Mouse (Mus musculus) spleen, adult 2 months (tissue): ENCODE data around the gene Mrvi1. TPM values are rescaled to one million over a fixed set of nuclear protein-coding genes. Genes with fewer than 3 reads are reported as not detected.

Experiments used
- DNase-seq, 2 experiments: peaks; one replicate each; pipeline versions ENCODE4 v3.0.0 to v3.0.0-alpha.2; 2012 to 2021; ENCODE audit warnings: low spot score in 2 of 2, low read depth in 1 of 2
- H3K27ac ChIP-seq: fragments of 200-500 bp; 2 replicates; pipeline ENCODE4 v1.5.1; 2012; ENCODE audit warnings: low read length, inconsistent platforms; ENCODE audit not compliant: insufficient read depth
- H3K27me3 ChIP-seq: fragments of 200-500 bp; 2 replicates; pipeline ENCODE4 v1.6.1; 2012; ENCODE audit warnings: mild to moderate bottlenecking, moderate library complexity, low read length, inconsistent platforms; ENCODE audit not compliant: control insufficient read depth, insufficient read depth
- H3K36me3 ChIP-seq: fragments of 200-500 bp; 2 replicates; pipeline ENCODE4 v1.6.1; 2012; ENCODE audit warnings: mild to moderate bottlenecking, low read length, inconsistent platforms; ENCODE audit not compliant: control insufficient read depth, insufficient read depth
- H3K4me1 ChIP-seq: fragments of 200-500 bp; 2 replicates; pipeline ENCODE4 v1.6.1; 2011; ENCODE audit warnings: inconsistent platforms; ENCODE audit not compliant: control insufficient read depth, insufficient read depth, insufficient read length
- H3K4me3 ChIP-seq: fragments of 200-500 bp; 2 replicates; pipeline ENCODE4 v1.5.1; 2011; ENCODE audit warnings: mild to moderate bottlenecking, inconsistent platforms; ENCODE audit not compliant: insufficient read depth, insufficient read length; ENCODE audit errors: extremely low read depth
- CTCF ChIP-seq: fragments of 200-500 bp; IDR thresholded peaks from 2 replicates; pipeline ENCODE4 v1.5.1; 2011; ENCODE audit warnings: mild to moderate bottlenecking, inconsistent platforms; ENCODE audit not compliant: insufficient read depth, insufficient read length, insufficient replicate concordance; ENCODE audit errors: extremely low read depth
- POLR2A ChIP-seq: fragments of 200-500 bp; IDR thresholded peaks from 2 replicates; pipeline ENCODE4 v1.6.1; 2011; ENCODE audit warnings: low read depth, low read length, inconsistent platforms
- WGBS: fragments of 180-500 bp; shearing (Covaris S2); methylation state at CpG from one replicate; pipeline ENCODE4 v1.1.7; 2018; 5-methylcytosine and 5-hydroxymethylcytosine counted together
- polyA plus RNA-seq: library from polyadenylated mRNA; depleted of rRNA; stranded (reverse); fragments of >200 nt; gene quantifications from 2 replicates; pipeline ENCODE4 v1.2.3, GENCODE M21; 2012

Gene Mrvi1
- polyA plus RNA-seq, 1 experiment: 10.9 TPM

DNA sequence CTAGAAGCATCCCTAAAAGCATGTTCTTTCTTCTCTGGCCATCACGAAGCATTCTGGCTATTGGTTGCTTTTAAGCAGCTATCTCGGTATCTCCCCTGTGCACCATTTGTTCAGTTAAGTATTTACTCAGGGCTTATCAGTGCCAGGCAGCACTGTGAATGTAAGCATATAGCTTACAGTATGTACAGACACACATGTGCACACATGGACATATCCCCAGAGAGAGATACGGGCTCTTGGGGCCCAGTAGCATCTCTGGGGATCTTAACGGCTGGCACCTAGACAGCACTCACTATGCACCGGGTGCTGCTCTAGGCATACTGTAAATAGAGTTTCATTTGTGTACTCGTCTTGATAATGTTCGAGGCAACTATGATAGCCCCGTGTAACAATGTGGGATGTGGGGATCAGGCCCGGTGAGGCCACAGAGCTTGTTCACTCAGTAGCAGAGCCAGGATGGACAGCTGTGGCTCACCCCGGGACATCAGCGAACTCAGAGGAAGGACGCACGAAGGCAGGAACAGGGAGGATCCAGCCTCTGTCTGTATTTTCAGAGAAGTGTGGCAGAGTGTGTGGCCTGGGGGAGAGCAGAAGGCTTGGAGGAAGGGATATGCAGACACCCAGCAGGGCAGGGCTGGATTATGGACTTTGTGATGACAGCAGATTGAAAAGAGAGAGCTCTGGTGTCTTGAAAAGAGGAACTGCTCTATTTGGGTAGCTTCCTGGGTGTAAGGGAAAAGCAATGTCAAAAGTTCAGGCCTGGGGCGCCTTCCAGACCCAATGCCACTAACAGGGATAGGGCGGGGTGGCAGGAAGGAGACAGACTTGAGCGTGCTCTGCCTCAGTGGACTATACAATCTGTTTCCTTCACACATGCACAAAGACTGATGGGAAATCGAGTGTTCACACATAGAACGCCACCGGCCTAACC, 61.7 kb downstream of the Mrvi1 start:
- peaks cover 39% of the 10 kb centered on the region; the same call in 1 of the 2 replicates for H3K4me1 ChIP-seq
- no peaks in the 10 kb centered on the region for H3K27me3 ChIP-seq
- 25% methylated on average over 19 of the region's 19 CpGs for WGBS
- peak; percentile 41 to 56 for DNase-seq
- no peak for TF ChIP-seq POLR2A
- no peak for TF ChIP-seq CTCF
- H3K27ac ChIP-seq: peak overlapping the region; percentile 96
- no peak overlapping the region for H3K4me3 ChIP-seq
- H3K36me3 ChIP-seq: no peaks in the 10 kb centered on the region

- Histone ChIP-seq H3K4me3 (no peak overlapping the region), H3K36me3 (no peaks in the 10 kb centered on the region), H3K4me1 (peaks cover 39% of the 10 kb centered on the region; the same call in 1 of the 2 replicates), H3K27me3 (no peaks in the 10 kb centered on the region), H3K27ac (peak overlapping the region; percentile 67)
- no peak for TF ChIP-seq POLR2A
- TF ChIP-seq CTCF: no peak
- WGBS: 4% methylated on average over 3 of the region's 3 CpGs
- DNase-seq: peak in 1 of 2 experiments; percentile 62
Observed at GRCm38 (mm10) chr7:110919721-110920120, 62.5 kb downstream of the Mrvi1 start.

GRCm38 (mm10) chr7:110915913-110916312, 66.3 kb downstream of the Mrvi1 start:
- no peak overlapping the region for H3K4me3 ChIP-seq
- no peaks in the 10 kb centered on the region for H3K36me3 ChIP-seq
- no peak for DNase-seq
- no peak overlapping the region for H3K27ac ChIP-seq
- H3K4me1 ChIP-seq: peaks cover 14% of the 10 kb centered on the region; the same call in 1 of the 2 replicates
- H3K27me3 ChIP-seq: no peaks in the 10 kb centered on the region
- WGBS: 74% methylated on average over 7 of the region's 7 CpGs
- TF ChIP-seq POLR2A (no peak), CTCF (no peak)

GRCm38 (mm10) chr7:110914531-110914930, 67.7 kb downstream of the Mrvi1 start:
- Histone ChIP-seq H3K4me1 (peaks cover 4% of the 10 kb centered on the region; the same call in 1 of the 2 replicates), H3K27ac (no peak overlapping the region), H3K4me3 (no peak overlapping the region), H3K27me3 (no peaks in the 10 kb centered on the region), H3K36me3 (no peaks in the 10 kb centered on the region)
- WGBS: 76% methylated on average over 3 of the region's 3 CpGs
- no peak for DNase-seq
- TF ChIP-seq CTCF: no peak
- no peak for TF ChIP-seq POLR2A

- Histone ChIP-seq H3K27me3 (no peaks in the 10 kb centered on the region), H3K4me3 (no peak overlapping the region), H3K36me3 (no peaks in the 10 kb centered on the region), H3K4me1 (no peaks in the 10 kb centered on the region; the same call in 1 of the 2 replicates), H3K27ac (no peak overlapping the region)
- DNase-seq: no peak
- TF ChIP-seq CTCF (no peak), POLR2A (no peak)
- 93% methylated on average over 4 of the region's 4 CpGs for WGBS
Observed at GRCm38 (mm10) chr7:110913754-110914153, 68.5 kb downstream of the Mrvi1 start.

GRCm38 (mm10) chr7:110908209-110909144, 73.8 kb downstream of the Mrvi1 start:
- TF ChIP-seq CTCF: no peak
- no peak for TF ChIP-seq POLR2A
- Histone ChIP-seq H3K4me3 (no peak overlapping the region), H3K36me3 (no peaks in the 10 kb centered on the region), H3K27ac (peak overlapping the region; percentile 37; the same call in 1 of the 2 replicates), H3K4me1 (peaks cover 4% of the 10 kb centered on the region; the same call in 1 of the 2 replicates), H3K27me3 (no peaks in the 10 kb centered on the region)
- no peak for DNase-seq
- 39% methylated on average over 8 of the region's 8 CpGs for WGBS
